Mouse (Mus musculus): ENCODE measurements around the gene Pabpc6. TPM values are rescaled to one million over a fixed set of nuclear protein-coding genes. Genes with fewer than 3 reads are reported as not detected.

Pabpc6 gene
- total and polyA plus RNA-seq, 3 experiments, result not detected

GRCm38 (mm10) chr17:9647644-9648043 lies 21.9 kb downstream of the Pabpc6 start:
- no peaks in the 10 kb centered on the region for H3K36me3 ChIP-seq (ENCODE audit: control insufficient read depth, insufficient read depth, low read length)
- H3K4me1 ChIP-seq (ENCODE audit: control insufficient read depth, insufficient read depth, low read length), result no peaks in the 10 kb centered on the region
- DNase-seq, result no peak
- H3K4me3 ChIP-seq, result no peak overlapping the region
- 0 out of 2 replicates have a peak, but pooled peaks cover 2% of the 10 kb centered on the region for H3K27me3 ChIP-seq (ENCODE audit: control insufficient read depth, insufficient read depth, low read length)
- no peak overlapping the region for H3K27ac ChIP-seq
- H3K9ac ChIP-seq (ENCODE audit: low read depth, low read length), result no peak overlapping the region
- no peaks in the 10 kb centered on the region for H3K79me2 ChIP-seq (replicated peaks; ENCODE audit: control insufficient read depth, insufficient read depth, low read length)
- WGBS, result 72% methylated on average over 4 of the region's 4 CpGs
- intact Hi-C loops (cut with DNase I), result no loop called here
- no peak for TF ChIP-seq EP300 (IDR thresholded peaks at IDR 0.05; ENCODE audit: insufficient read depth, low read depth, low read length)
- TF ChIP-seq CTCF (IDR thresholded peaks at IDR 0.05), result no peak

- no peak for DNase-seq
- H3K27ac ChIP-seq, result no peak overlapping the region
- H3K36me3 ChIP-seq (ENCODE audit: control insufficient read depth, insufficient read depth, low read length), result no peaks in the 10 kb centered on the region
- no peak for TF ChIP-seq POLR2A (IDR thresholded peaks at IDR 0.05; ENCODE audit: insufficient read depth, low read depth, low read length)
- TF ChIP-seq EP300 (IDR thresholded peaks at IDR 0.05; ENCODE audit: insufficient read depth, low read depth, low read length), result no peak
- no peak for TF ChIP-seq CTCF (IDR thresholded peaks at IDR 0.05)
- intact Hi-C loops (cut with DNase I), result no loop called here
- no peak overlapping the region for H3K9ac ChIP-seq (ENCODE audit: low read depth, low read length)
- no peaks in the 10 kb centered on the region for H3K79me2 ChIP-seq (replicated peaks; ENCODE audit: control insufficient read depth, insufficient read depth, low read length)
- 73% methylated on average over 7 of the region's 7 CpGs for WGBS
- 0 out of 2 replicates have a peak, but pooled peaks cover 2% of the 10 kb centered on the region for H3K27me3 ChIP-seq (ENCODE audit: control insufficient read depth, insufficient read depth, low read length)
- H3K4me3 ChIP-seq, result no peak overlapping the region
- no peaks in the 10 kb centered on the region for H3K4me1 ChIP-seq (ENCODE audit: control insufficient read depth, insufficient read depth, low read length)
These were observed 25.8 kb downstream of the Pabpc6 start for GRCm38 (mm10) chr17:9643657-9644180.

GRCm38 (mm10) chr17:9637011-9637410 lies 32.5 kb downstream of the Pabpc6 start:
- H3K79me2 ChIP-seq (replicated peaks; ENCODE audit: control insufficient read depth, insufficient read depth, low read length), result no peaks in the 10 kb centered on the region
- intact Hi-C loops (cut with DNase I), result no loop called here
- no peak overlapping the region for H3K4me3 ChIP-seq
- 64% methylated on average over 4 of the region's 4 CpGs for WGBS
- no peaks in the 10 kb centered on the region for H3K36me3 ChIP-seq (ENCODE audit: control insufficient read depth, insufficient read depth, low read length)
- no peak overlapping the region for H3K27ac ChIP-seq
- H3K27me3 ChIP-seq (ENCODE audit: control insufficient read depth, insufficient read depth, low read length), result no peaks in the 10 kb centered on the region; the same call in 1 of the 2 replicates
- no peak overlapping the region for H3K9ac ChIP-seq (ENCODE audit: low read depth, low read length)
- H3K4me1 ChIP-seq (ENCODE audit: control insufficient read depth, insufficient read depth, low read length), result no peaks in the 10 kb centered on the region
- DNase-seq, result no peak
- TF ChIP-seq POLR2A (IDR thresholded peaks at IDR 0.05; ENCODE audit: insufficient read depth, low read depth, low read length), result no peak
- no peak for TF ChIP-seq CTCF (IDR thresholded peaks at IDR 0.05)

GRCm38 (mm10) chr17:9632579-9633252 lies 36.8 kb downstream of the Pabpc6 start:
- Histone ChIP-seq H3K27ac (no peak overlapping the region), H3K27me3 (ENCODE audit: control insufficient read depth, insufficient read depth, low read length) (no peaks in the 10 kb centered on the region; the same call in 1 of the 2 replicates), H3K79me2 (replicated peaks; ENCODE audit: control insufficient read depth, insufficient read depth, low read length) (no peaks in the 10 kb centered on the region), H3K4me1 (ENCODE audit: control insufficient read depth, insufficient read depth, low read length) (no peaks in the 10 kb centered on the region), H3K4me3 (no peak overlapping the region), H3K9ac (ENCODE audit: low read depth, low read length) (no peak overlapping the region), H3K36me3 (ENCODE audit: control insufficient read depth, insufficient read depth, low read length) (no peaks in the 10 kb centered on the region)
- no peak for DNase-seq
- no peak for TF ChIP-seq EP300 (IDR thresholded peaks at IDR 0.05; ENCODE audit: insufficient read depth, low read depth, low read length)
- TF ChIP-seq CTCF (IDR thresholded peaks at IDR 0.05), result no peak
- no peak for TF ChIP-seq POLR2A (IDR thresholded peaks at IDR 0.05; ENCODE audit: insufficient read depth, low read depth, low read length)
- intact Hi-C loops (cut with DNase I), result no loop called here
- 65% methylated on average over 16 of the region's 16 CpGs for WGBS

GRCm38 (mm10) chr17:9632140-9632539 lies 37.4 kb downstream of the Pabpc6 start:
- no peaks in the 10 kb centered on the region for H3K79me2 ChIP-seq (replicated peaks; ENCODE audit: control insufficient read depth, insufficient read depth, low read length)
- H3K4me1 ChIP-seq (ENCODE audit: control insufficient read depth, insufficient read depth, low read length), result no peaks in the 10 kb centered on the region
- intact Hi-C loops (cut with DNase I), result no loop called here
- no peaks in the 10 kb centered on the region; the same call in 1 of the 2 replicates for H3K27me3 ChIP-seq (ENCODE audit: control insufficient read depth, insufficient read depth, low read length)
- WGBS, result 67% methylated on average over 5 of the region's 5 CpGs
- no peak overlapping the region for H3K27ac ChIP-seq
- no peaks in the 10 kb centered on the region for H3K36me3 ChIP-seq (ENCODE audit: control insufficient read depth, insufficient read depth, low read length)
- DNase-seq, result no peak
- no peak overlapping the region for H3K9ac ChIP-seq (ENCODE audit: low read depth, low read length)
- H3K4me3 ChIP-seq, result no peak overlapping the region
- TF ChIP-seq CTCF (IDR thresholded peaks at IDR 0.05) (no peak), POLR2A (IDR thresholded peaks at IDR 0.05; ENCODE audit: insufficient read depth, low read depth, low read length) (no peak), EP300 (IDR thresholded peaks at IDR 0.05; ENCODE audit: insufficient read depth, low read depth, low read length) (no peak)

GRCm38 (mm10) chr17:9631081-9631480 lies 38.4 kb downstream of the Pabpc6 start:
- no peaks in the 10 kb centered on the region for H3K36me3 ChIP-seq (ENCODE audit: control insufficient read depth, insufficient read depth, low read length)
- no peak overlapping the region for H3K4me3 ChIP-seq
- no peak overlapping the region for H3K27ac ChIP-seq
- no peaks in the 10 kb centered on the region for H3K4me1 ChIP-seq (ENCODE audit: control insufficient read depth, insufficient read depth, low read length)
- H3K9ac ChIP-seq (ENCODE audit: low read depth, low read length), result no peak overlapping the region
- H3K79me2 ChIP-seq (replicated peaks; ENCODE audit: control insufficient read depth, insufficient read depth, low read length), result no peaks in the 10 kb centered on the region
- no peak for DNase-seq
- TF ChIP-seq CTCF (IDR thresholded peaks at IDR 0.05) (no peak), EP300 (IDR thresholded peaks at IDR 0.05; ENCODE audit: insufficient read depth, low read depth, low read length) (no peak), POLR2A (IDR thresholded peaks at IDR 0.05; ENCODE audit: insufficient read depth, low read depth, low read length) (no peak)
- H3K27me3 ChIP-seq (ENCODE audit: control insufficient read depth, insufficient read depth, low read length), result no peaks in the 10 kb centered on the region; the same call in 1 of the 2 replicates
- intact Hi-C loops (cut with DNase I), result no loop called here
- WGBS, result 95% methylated on average over 1 of the region's 1 CpGs
